Mouse (Mus musculus) testis, adult 2 months (tissue): ENCODE results near the gene Odf2l. TPM values are rescaled to one million over a fixed set of nuclear protein-coding genes. Genes with fewer than 3 reads are reported as not detected.
A peak's percentile ranks its signal among the peaks of the same experiment; 100 is the strongest.

Experiments
- H3K27ac ChIP-seq: fragments of 200-500 bp; 2 replicates; pipeline ENCODE4 v1.5.1; 2012; ENCODE audit warnings: low read depth, low read length; ENCODE audit not compliant: control insufficient read depth, insufficient read depth
- H3K27me3 ChIP-seq: fragments of 200-500 bp; 2 replicates; pipeline ENCODE4 v1.6.1; 2012; ENCODE audit warnings: mild to moderate bottlenecking, low read length, moderate library complexity; ENCODE audit not compliant: control insufficient read depth, insufficient read depth
- H3K36me3 ChIP-seq: fragments of 200-500 bp; 2 replicates; pipeline ENCODE4 v1.6.1; 2012; ENCODE audit warnings: mild to moderate bottlenecking, low read length; ENCODE audit not compliant: control insufficient read depth, insufficient read depth
- H3K4me1 ChIP-seq: fragments of 200-500 bp; 2 replicates; pipeline ENCODE4 v1.6.1; 2012; ENCODE audit warnings: low read length; ENCODE audit not compliant: control insufficient read depth, insufficient read depth
- H3K4me3 ChIP-seq: fragments of 200-500 bp; 2 replicates; pipeline ENCODE4 v1.5.1; 2012; ENCODE audit warnings: low read depth, mild to moderate bottlenecking, low read length, moderate library complexity, mixed read lengths; ENCODE audit not compliant: control insufficient read depth
- CTCF ChIP-seq: fragments of 200-500 bp; IDR thresholded peaks from 2 replicates; pipeline ENCODE4 v1.5.1; 2012; ENCODE audit warnings: low read depth, mild to moderate bottlenecking, inconsistent platforms, low read length, moderate library complexity; ENCODE audit not compliant: control insufficient read depth, insufficient read depth, insufficient replicate concordance
- POLR2A ChIP-seq: fragments of 200-500 bp; IDR thresholded peaks from 2 replicates; pipeline ENCODE4 v1.6.1; 2012; ENCODE audit warnings: low read depth, mild to moderate bottlenecking, inconsistent platforms, low read length, moderate library complexity; ENCODE audit not compliant: control insufficient read depth
- polyA plus RNA-seq: library from polyadenylated mRNA; depleted of rRNA; stranded (reverse); fragments of >200 nt; gene quantifications from 2 replicates; pipeline ENCODE4 v1.2.3, GENCODE M21; 2012; rRNA removed

The Odf2l gene
- polyA plus RNA-seq = 10.0 and 11.2 TPM in 2 replicates

- Histone ChIP-seq H3K4me1 (peaks cover 2% of the 10 kb centered on the region; the same call in 1 of the 2 replicates), H3K27ac (peak within 1 kb of the TSS; percentile 99), H3K36me3 (no peaks in the 10 kb centered on the region), H3K27me3 (no peaks in the 10 kb centered on the region), H3K4me3 (peak within 1 kb of the TSS; percentile 93)
- peak; percentile 76 for TF ChIP-seq POLR2A
- TF ChIP-seq CTCF = 0 out of 2 replicates have a peak, but pooled peaks have one; percentile 2
Observed at GRCm38 (mm10) chr3:145118254-145119001, at the start of gene Odf2l. Gene Odf2l, plus strand, starts transcription at chr3:145118588.

GRCm38 (mm10) chr3:145068964-145069363, 49.4 kb upstream of the Odf2l start:
- no peaks in the 10 kb centered on the region for H3K27me3 ChIP-seq
- H3K4me1 ChIP-seq = no peaks in the 10 kb centered on the region
- TF ChIP-seq POLR2A = no peak
- no peak overlapping the region for H3K27ac ChIP-seq
- H3K4me3 ChIP-seq = no peak overlapping the region
- H3K36me3 ChIP-seq = no peaks in the 10 kb centered on the region

- Histone ChIP-seq H3K4me1 (no peaks in the 10 kb centered on the region), H3K27ac (no peak overlapping the region), H3K4me3 (no peak overlapping the region), H3K36me3 (no peaks in the 10 kb centered on the region), H3K27me3 (no peaks in the 10 kb centered on the region)
- TF ChIP-seq POLR2A = no peak
- no peak for TF ChIP-seq CTCF
Observed at GRCm38 (mm10) chr3:145072339-145072738, 46.0 kb upstream of the Odf2l start.

GRCm38 (mm10) chr3:145078405-145078804, 40.0 kb upstream of the Odf2l start:
- TF ChIP-seq CTCF = no peak
- TF ChIP-seq POLR2A = no peak
- Histone ChIP-seq H3K36me3 (no peaks in the 10 kb centered on the region), H3K27me3 (no peaks in the 10 kb centered on the region), H3K4me3 (no peak overlapping the region), H3K4me1 (no peaks in the 10 kb centered on the region), H3K27ac (no peak overlapping the region)

- H3K4me3 ChIP-seq = no peak overlapping the region
- no peak overlapping the region for H3K27ac ChIP-seq
- TF ChIP-seq POLR2A = no peak
- TF ChIP-seq CTCF = no peak
- H3K36me3 ChIP-seq = no peaks in the 10 kb centered on the region
- no peaks in the 10 kb centered on the region for H3K4me1 ChIP-seq
- no peaks in the 10 kb centered on the region for H3K27me3 ChIP-seq
Observed at GRCm38 (mm10) chr3:145080904-145081303, 37.5 kb upstream of the Odf2l start.

GRCm38 (mm10) chr3:145083081-145083480, 35.3 kb upstream of the Odf2l start:
- Histone ChIP-seq H3K27me3 (no peaks in the 10 kb centered on the region), H3K4me1 (no peaks in the 10 kb centered on the region), H3K4me3 (no peak overlapping the region), H3K27ac (no peak overlapping the region), H3K36me3 (no peaks in the 10 kb centered on the region)
- TF ChIP-seq POLR2A (no peak), CTCF (no peak)

- no peak for TF ChIP-seq CTCF
- no peak for TF ChIP-seq POLR2A
- Histone ChIP-seq H3K27ac (no peak overlapping the region), H3K4me3 (no peak overlapping the region)
Observed at GRCm38 (mm10) chr3:145086180-145086579, 32.2 kb upstream of the Odf2l start.

More at GRCm38 (mm10) chr3:145086180-145086579, 32.2 kb upstream of the Odf2l start:
- H3K4me1 ChIP-seq = no peaks in the 10 kb centered on the region
- no peaks in the 10 kb centered on the region for H3K27me3 ChIP-seq
- H3K36me3 ChIP-seq = no peaks in the 10 kb centered on the region
